Mouse (Mus musculus): ENCODE measurements around the gene H3f3b.

The H3f3b gene

GRCm38 (mm10) chr11:116027756-116028155 is at the start of gene H3f3b:
TSS of gene H3f3b (minus strand) at chr11:116027962.
- DNase-seq (ENCODE audit: low spot score in 2 of 2) = no peak

GRCm38 (mm10) chr11:116076836-116077235 is 49.1 kb upstream of the H3f3b start:
- DNase-seq (ENCODE audit: low spot score in 2 of 2) = no peak

GRCm38 (mm10) chr11:116076266-116076540 is 48.4 kb upstream of the H3f3b start:
- DNase-seq (ENCODE audit: low spot score in 2 of 2) = no peak

- DNase-seq (ENCODE audit: low spot score in 2 of 2) = no peak
Measured at GRCm38 (mm10) chr11:116075539-116076265, 47.9 kb upstream of the H3f3b start.

GRCm38 (mm10) chr11:116074436-116074991 is 46.8 kb upstream of the H3f3b start:
- DNase-seq (ENCODE audit: low spot score in 2 of 2) = no peak

GRCm38 (mm10) chr11:116072608-116073007 is 44.8 kb upstream of the H3f3b start:
- DNase-seq (ENCODE audit: low spot score in 2 of 2) = no peak

GRCm38 (mm10) chr11:116071510-116071909 is 43.7 kb upstream of the H3f3b start:
- DNase-seq (ENCODE audit: low spot score in 2 of 2) = no peak

- no peak for DNase-seq (ENCODE audit: low spot score in 2 of 2)
Measured at GRCm38 (mm10) chr11:116065345-116065744, 37.6 kb upstream of the H3f3b start.

- no peak for DNase-seq (ENCODE audit: low spot score in 2 of 2)
Measured at GRCm38 (mm10) chr11:116064187-116064867, 36.6 kb upstream of the H3f3b start.

- peak in 1 of 2 experiments; percentile 16 for DNase-seq (ENCODE audit: low spot score in 2 of 2)
Measured at GRCm38 (mm10) chr11:116063562-116063961, 35.8 kb upstream of the H3f3b start.

- no peak for DNase-seq (ENCODE audit: low spot score in 2 of 2)
Measured at GRCm38 (mm10) chr11:116062521-116062920, 34.8 kb upstream of the H3f3b start.

- no peak for DNase-seq (ENCODE audit: low spot score in 2 of 2)
Measured at GRCm38 (mm10) chr11:116061641-116062415, 34.1 kb upstream of the H3f3b start.

- DNase-seq (ENCODE audit: low spot score in 2 of 2) = no peak
Measured at GRCm38 (mm10) chr11:116060596-116060995, 32.8 kb upstream of the H3f3b start.

GRCm38 (mm10) chr11:116059691-116060025 is 31.9 kb upstream of the H3f3b start:
- DNase-seq (ENCODE audit: low spot score in 2 of 2) = no peak

- no peak for DNase-seq (ENCODE audit: low spot score in 2 of 2)
Measured at GRCm38 (mm10) chr11:116058868-116059690, 31.3 kb upstream of the H3f3b start.

- DNase-seq (ENCODE audit: low spot score in 2 of 2) = no peak
Measured at GRCm38 (mm10) chr11:116058022-116058614, 30.4 kb upstream of the H3f3b start.

- no peak for DNase-seq (ENCODE audit: low spot score in 2 of 2)
Measured at GRCm38 (mm10) chr11:116057237-116057881, 29.6 kb upstream of the H3f3b start.

- DNase-seq (ENCODE audit: low spot score in 2 of 2) = no peak
Measured at GRCm38 (mm10) chr11:116055873-116056272, 28.1 kb upstream of the H3f3b start.

- no peak for DNase-seq (ENCODE audit: low spot score in 2 of 2)
Measured at GRCm38 (mm10) chr11:116053510-116054229, 25.9 kb upstream of the H3f3b start.

- DNase-seq (ENCODE audit: low spot score in 2 of 2) = no peak
Measured at GRCm38 (mm10) chr11:116050196-116050595, 22.4 kb upstream of the H3f3b start.
